Mouse (Mus musculus): ENCODE results near the gene Ttc7b. TPM values are rescaled to one million over a fixed set of nuclear protein-coding genes. Genes with fewer than 3 reads are reported as not detected.

Gene Ttc7b
- total and polyA plus RNA-seq, 2 experiments: 7.7 to 10.7 TPM

- no peak overlapping the region for H3K9ac ChIP-seq (ENCODE audit: low read depth, low read length)
- TF ChIP-seq POLR2A (IDR thresholded peaks at IDR 0.05; ENCODE audit: extremely low read depth, insufficient read depth, low read length): no peak
- no peak for TF ChIP-seq CTCF (IDR thresholded peaks at IDR 0.05; ENCODE audit: low read depth, low read length)
- no peak for DNase-seq (ENCODE audit: extremely low read depth, low read depth, low spot score)
- H3K36me3 ChIP-seq (ENCODE audit: control insufficient read depth, insufficient read depth, low read length): no peaks in the 10 kb centered on the region
- H3K27ac ChIP-seq (replicated peaks; ENCODE audit: insufficient read depth, low read depth, low read length): no peak overlapping the region
- H3K4me1 ChIP-seq (ENCODE audit: control insufficient read depth, insufficient read depth, low read length): no peaks in the 10 kb centered on the region
- H3K79me2 ChIP-seq (ENCODE audit: control insufficient read depth, insufficient read depth, low read length): no peaks in the 10 kb centered on the region
- no peak overlapping the region for H3K4me3 ChIP-seq (ENCODE audit: insufficient read depth, low read depth, low read length)
- H3K27me3 ChIP-seq (ENCODE audit: control insufficient read depth, insufficient read depth, low read length): no peaks in the 10 kb centered on the region
- WGBS: 93% methylated on average over 4 of the region's 4 CpGs
Observed at GRCm38 (mm10) chr12:100544194-100544567, 23.6 kb upstream of the Ttc7b start.

- no peaks in the 10 kb centered on the region for H3K36me3 ChIP-seq (ENCODE audit: control insufficient read depth, insufficient read depth, low read length)
- no peak for DNase-seq (ENCODE audit: extremely low read depth, low read depth, low spot score)
- H3K9ac ChIP-seq (ENCODE audit: low read depth, low read length): no peak overlapping the region
- H3K27me3 ChIP-seq (ENCODE audit: control insufficient read depth, insufficient read depth, low read length): no peaks in the 10 kb centered on the region
- 88% methylated on average over 6 of the region's 6 CpGs for WGBS
- H3K4me1 ChIP-seq (ENCODE audit: control insufficient read depth, insufficient read depth, low read length): no peaks in the 10 kb centered on the region
- no peak overlapping the region for H3K27ac ChIP-seq (replicated peaks; ENCODE audit: insufficient read depth, low read depth, low read length)
- H3K79me2 ChIP-seq (ENCODE audit: control insufficient read depth, insufficient read depth, low read length): no peaks in the 10 kb centered on the region
- H3K4me3 ChIP-seq (ENCODE audit: insufficient read depth, low read depth, low read length): no peak overlapping the region
- TF ChIP-seq CTCF (IDR thresholded peaks at IDR 0.05; ENCODE audit: low read depth, low read length): no peak
- TF ChIP-seq POLR2A (IDR thresholded peaks at IDR 0.05; ENCODE audit: extremely low read depth, insufficient read depth, low read length): no peak
Observed at GRCm38 (mm10) chr12:100543437-100544193, 23.0 kb upstream of the Ttc7b start.

- H3K4me3 ChIP-seq (ENCODE audit: insufficient read depth, low read depth, low read length): no peak overlapping the region
- H3K27me3 ChIP-seq (ENCODE audit: control insufficient read depth, insufficient read depth, low read length): no peaks in the 10 kb centered on the region
- H3K36me3 ChIP-seq (ENCODE audit: control insufficient read depth, insufficient read depth, low read length): no peaks in the 10 kb centered on the region
- DNase-seq (ENCODE audit: extremely low read depth, low read depth, low spot score): no peak
- H3K79me2 ChIP-seq (ENCODE audit: control insufficient read depth, insufficient read depth, low read length): no peaks in the 10 kb centered on the region
- 93% methylated on average over 6 of the region's 6 CpGs for WGBS
- no peak for TF ChIP-seq POLR2A (IDR thresholded peaks at IDR 0.05; ENCODE audit: extremely low read depth, insufficient read depth, low read length)
- TF ChIP-seq CTCF (IDR thresholded peaks at IDR 0.05; ENCODE audit: low read depth, low read length): no peak
- H3K4me1 ChIP-seq (ENCODE audit: control insufficient read depth, insufficient read depth, low read length): no peaks in the 10 kb centered on the region
- H3K27ac ChIP-seq (replicated peaks; ENCODE audit: insufficient read depth, low read depth, low read length): no peak overlapping the region
- no peak overlapping the region for H3K9ac ChIP-seq (ENCODE audit: low read depth, low read length)
Observed at GRCm38 (mm10) chr12:100542494-100542893, 21.9 kb upstream of the Ttc7b start.

GRCm38 (mm10) chr12:100542076-100542475 lies 21.4 kb upstream of the Ttc7b start:
- H3K79me2 ChIP-seq (ENCODE audit: control insufficient read depth, insufficient read depth, low read length): no peaks in the 10 kb centered on the region
- no peaks in the 10 kb centered on the region for H3K36me3 ChIP-seq (ENCODE audit: control insufficient read depth, insufficient read depth, low read length)
- DNase-seq (ENCODE audit: extremely low read depth, low read depth, low spot score): no peak
- H3K27ac ChIP-seq (replicated peaks; ENCODE audit: insufficient read depth, low read depth, low read length): no peak overlapping the region
- no peak overlapping the region for H3K4me3 ChIP-seq (ENCODE audit: insufficient read depth, low read depth, low read length)
- H3K27me3 ChIP-seq (ENCODE audit: control insufficient read depth, insufficient read depth, low read length): no peaks in the 10 kb centered on the region
- H3K4me1 ChIP-seq (ENCODE audit: control insufficient read depth, insufficient read depth, low read length): no peaks in the 10 kb centered on the region
- H3K9ac ChIP-seq (ENCODE audit: low read depth, low read length): no peak overlapping the region
- TF ChIP-seq CTCF (IDR thresholded peaks at IDR 0.05; ENCODE audit: low read depth, low read length) (no peak), POLR2A (IDR thresholded peaks at IDR 0.05; ENCODE audit: extremely low read depth, insufficient read depth, low read length) (no peak)
- 54% methylated on average over 3 of the region's 3 CpGs for WGBS

- no peak overlapping the region for H3K9ac ChIP-seq (ENCODE audit: low read depth, low read length)
- no peaks in the 10 kb centered on the region for H3K36me3 ChIP-seq (ENCODE audit: control insufficient read depth, insufficient read depth, low read length)
- no peaks in the 10 kb centered on the region for H3K27me3 ChIP-seq (ENCODE audit: control insufficient read depth, insufficient read depth, low read length)
- H3K4me3 ChIP-seq (ENCODE audit: insufficient read depth, low read depth, low read length): no peak overlapping the region
- H3K79me2 ChIP-seq (ENCODE audit: control insufficient read depth, insufficient read depth, low read length): no peaks in the 10 kb centered on the region
- no peak for DNase-seq (ENCODE audit: extremely low read depth, low read depth, low spot score)
- no peak overlapping the region for H3K27ac ChIP-seq (replicated peaks; ENCODE audit: insufficient read depth, low read depth, low read length)
- no peaks in the 10 kb centered on the region for H3K4me1 ChIP-seq (ENCODE audit: control insufficient read depth, insufficient read depth, low read length)
- no peak for TF ChIP-seq POLR2A (IDR thresholded peaks at IDR 0.05; ENCODE audit: extremely low read depth, insufficient read depth, low read length)
- 59% methylated on average over 9 of the region's 9 CpGs for WGBS
Observed at GRCm38 (mm10) chr12:100539158-100539714, 18.6 kb upstream of the Ttc7b start.
